Mouse (Mus musculus): Measurements from ENCODE around the gene Jade2. TPM values are rescaled to one million over a fixed set of nuclear protein-coding genes. Genes with fewer than 3 reads are reported as not detected.

Gene Jade2
- polyA plus RNA-seq, 1 experiment, result 24.2 TPM

DNA sequence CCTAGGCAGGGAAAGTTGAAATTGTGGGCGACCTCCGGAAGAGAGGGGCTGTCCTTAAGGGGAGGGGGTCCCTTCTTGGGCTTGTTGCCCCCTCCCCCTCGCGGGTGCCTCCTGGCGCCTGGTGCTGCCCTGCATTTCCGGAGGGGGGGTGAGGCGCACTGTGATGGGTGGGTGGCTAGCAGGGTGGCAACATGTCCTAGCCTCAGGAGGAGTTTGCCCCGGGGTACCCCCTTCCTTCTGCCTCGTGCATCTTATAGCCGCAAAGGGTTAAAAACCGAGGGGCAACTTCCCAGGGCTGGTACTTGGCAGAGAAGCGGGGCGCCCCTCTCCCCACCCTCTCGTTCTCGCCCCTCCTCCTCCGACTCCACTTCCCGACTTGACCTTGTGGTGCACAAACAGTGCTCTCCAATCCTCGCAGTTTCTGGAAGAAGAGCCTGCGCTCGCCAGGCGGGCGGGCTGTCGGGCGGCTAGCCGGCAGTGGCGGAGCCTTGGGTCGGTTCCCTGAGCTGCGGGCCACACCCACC, 1.1 kb upstream of the Jade2 start:
- Histone ChIP-seq H3K4me1 (ENCODE audit: control insufficient read depth, insufficient read depth, low read length) (no peaks in the 10 kb centered on the region; the same call in 1 of the 2 replicates), H3K4me3 (ENCODE audit: insufficient read depth, low read length) (peak overlapping the region; percentile 90), H3K27ac (ENCODE audit: insufficient read depth, low read length) (peak overlapping the region; percentile 90)
- TF ChIP-seq CTCF (IDR thresholded peaks at IDR 0.05; ENCODE audit: extremely low read depth, insufficient read depth, low read length) (no peak), POLR2A (IDR thresholded peaks at IDR 0.05; ENCODE audit: extremely low read depth, insufficient read depth, low read length) (peak; percentile 54)

DNA sequence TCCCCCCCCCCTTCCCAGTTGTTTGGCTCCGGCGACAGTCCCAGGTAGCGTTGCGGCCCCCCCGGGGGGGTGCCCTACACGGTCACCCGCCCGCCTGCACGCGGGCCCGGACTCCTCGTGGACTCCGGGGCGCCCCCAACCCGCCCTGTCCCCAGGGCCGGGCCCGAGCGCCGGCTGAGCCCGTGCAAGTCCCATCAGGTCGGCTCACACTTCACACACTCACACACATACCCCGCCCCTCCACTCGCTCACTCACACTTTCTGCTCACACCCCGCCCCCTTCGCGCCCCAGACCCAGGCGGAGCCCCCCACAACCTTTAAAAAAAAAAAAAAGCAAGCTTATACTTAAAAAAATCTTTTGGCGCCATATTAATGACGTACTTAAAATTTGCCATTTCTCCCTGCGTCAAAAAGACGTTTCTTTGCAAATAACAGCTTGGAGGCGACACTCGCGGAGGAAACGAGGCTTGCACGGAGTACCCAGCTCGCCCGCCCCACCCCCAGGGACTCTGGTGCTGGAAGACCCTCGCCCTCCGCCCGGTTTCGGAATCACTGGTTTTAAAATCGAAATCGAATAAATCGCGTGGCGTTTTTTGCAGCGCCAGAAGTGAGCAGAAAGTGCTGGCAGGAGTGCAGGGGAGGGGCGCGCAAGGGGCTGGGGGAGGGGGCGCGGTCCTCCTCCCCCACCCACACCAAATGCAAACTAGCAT, 520 bp upstream of the Jade2 start:
- peak overlapping the region; percentile 95 for H3K27ac ChIP-seq (ENCODE audit: insufficient read depth, low read length)
- no peaks in the 10 kb centered on the region; the same call in 1 of the 2 replicates for H3K4me1 ChIP-seq (ENCODE audit: control insufficient read depth, insufficient read depth, low read length)
- peak overlapping the region; percentile 90 for H3K4me3 ChIP-seq (ENCODE audit: insufficient read depth, low read length)
- TF ChIP-seq CTCF (IDR thresholded peaks at IDR 0.05; ENCODE audit: extremely low read depth, insufficient read depth, low read length) (no peak), POLR2A (IDR thresholded peaks at IDR 0.05; ENCODE audit: extremely low read depth, insufficient read depth, low read length) (no peak)

DNA sequence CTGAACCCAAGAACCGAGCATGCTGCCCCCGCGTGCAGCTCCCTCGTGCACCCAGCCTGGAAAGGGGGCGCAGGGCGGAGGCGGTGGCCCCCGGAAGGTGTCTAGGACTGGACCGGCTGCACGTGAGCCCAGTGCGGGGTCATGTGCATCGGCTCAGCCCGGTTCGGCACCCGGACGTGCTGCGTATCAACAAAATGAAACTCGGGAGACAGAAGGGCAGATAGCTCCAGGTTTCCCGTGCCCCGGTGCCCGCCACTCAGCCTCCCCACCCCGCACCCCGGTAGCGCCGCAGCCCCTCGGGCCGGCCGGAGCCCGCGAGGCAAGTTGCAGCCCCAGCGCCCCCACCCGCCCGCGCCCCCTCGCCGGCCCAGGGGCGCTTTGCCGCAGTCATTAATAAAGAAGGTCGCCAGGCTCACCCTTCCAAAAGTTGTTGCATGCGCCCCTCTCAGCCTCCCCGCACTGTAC, 805 bp downstream of the Jade2 start:
- TF ChIP-seq CTCF (IDR thresholded peaks at IDR 0.05; ENCODE audit: extremely low read depth, insufficient read depth, low read length) (no peak), POLR2A (IDR thresholded peaks at IDR 0.05; ENCODE audit: extremely low read depth, insufficient read depth, low read length) (no peak)
- peak overlapping the region; percentile 90 for H3K4me3 ChIP-seq (ENCODE audit: insufficient read depth, low read length)
- peak overlapping the region; percentile 99 for H3K27ac ChIP-seq (ENCODE audit: insufficient read depth, low read length)

DNA sequence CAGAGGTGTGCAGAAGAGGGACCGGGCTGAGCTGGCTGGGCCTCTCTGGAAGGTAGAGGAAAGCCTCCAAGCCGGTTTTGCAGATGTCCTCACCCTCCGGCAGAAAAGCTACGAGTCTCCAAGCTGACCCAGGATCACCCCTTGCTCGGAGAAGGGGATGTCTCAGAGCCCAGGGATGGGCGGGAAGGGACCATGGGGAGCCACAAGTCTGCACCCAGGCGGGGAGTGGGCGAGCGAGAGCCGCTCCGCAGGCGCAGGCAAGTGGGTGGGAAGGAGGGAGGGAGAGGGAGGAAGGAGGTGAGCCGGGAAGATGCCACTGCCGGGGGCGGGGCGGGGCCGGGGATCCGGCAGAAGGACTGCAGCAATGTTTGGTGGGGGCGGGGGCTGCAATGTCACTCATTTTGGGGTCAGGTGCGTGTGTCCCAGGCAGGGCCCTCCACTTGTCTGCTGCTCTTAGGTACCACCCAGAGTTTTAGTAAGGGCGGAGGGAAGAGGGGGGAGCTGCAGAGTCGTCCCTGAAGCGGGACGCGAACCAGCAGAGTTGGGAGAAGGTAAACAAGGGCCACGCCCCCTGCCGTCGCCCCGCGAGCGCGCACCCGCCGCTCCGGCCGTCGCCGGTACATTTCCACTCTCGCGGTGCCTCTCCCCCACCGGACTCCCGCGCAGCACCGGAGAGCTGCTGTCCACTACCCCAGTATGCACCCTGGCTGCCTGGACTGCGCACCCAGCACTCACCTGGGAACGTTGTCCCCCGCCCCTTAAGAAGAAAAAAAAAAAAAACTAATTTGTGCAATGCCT, 1.4 kb downstream of the Jade2 start:
- TF ChIP-seq CTCF (IDR thresholded peaks at IDR 0.05; ENCODE audit: extremely low read depth, insufficient read depth, low read length) (no peak), POLR2A (IDR thresholded peaks at IDR 0.05; ENCODE audit: extremely low read depth, insufficient read depth, low read length) (0 out of 2 replicates have a peak, but pooled peaks have one; percentile 13)
- Histone ChIP-seq H3K4me1 (ENCODE audit: control insufficient read depth, insufficient read depth, low read length) (no peaks in the 10 kb centered on the region; the same call in 1 of the 2 replicates), H3K27ac (ENCODE audit: insufficient read depth, low read length) (peak overlapping the region; percentile 99), H3K4me3 (ENCODE audit: insufficient read depth, low read length) (peak overlapping the region; percentile 90)

More for the DNA sequence above, 805 bp downstream of the Jade2 start:
- no peaks in the 10 kb centered on the region; the same call in 1 of the 2 replicates for H3K4me1 ChIP-seq (ENCODE audit: control insufficient read depth, insufficient read depth, low read length)

DNA sequence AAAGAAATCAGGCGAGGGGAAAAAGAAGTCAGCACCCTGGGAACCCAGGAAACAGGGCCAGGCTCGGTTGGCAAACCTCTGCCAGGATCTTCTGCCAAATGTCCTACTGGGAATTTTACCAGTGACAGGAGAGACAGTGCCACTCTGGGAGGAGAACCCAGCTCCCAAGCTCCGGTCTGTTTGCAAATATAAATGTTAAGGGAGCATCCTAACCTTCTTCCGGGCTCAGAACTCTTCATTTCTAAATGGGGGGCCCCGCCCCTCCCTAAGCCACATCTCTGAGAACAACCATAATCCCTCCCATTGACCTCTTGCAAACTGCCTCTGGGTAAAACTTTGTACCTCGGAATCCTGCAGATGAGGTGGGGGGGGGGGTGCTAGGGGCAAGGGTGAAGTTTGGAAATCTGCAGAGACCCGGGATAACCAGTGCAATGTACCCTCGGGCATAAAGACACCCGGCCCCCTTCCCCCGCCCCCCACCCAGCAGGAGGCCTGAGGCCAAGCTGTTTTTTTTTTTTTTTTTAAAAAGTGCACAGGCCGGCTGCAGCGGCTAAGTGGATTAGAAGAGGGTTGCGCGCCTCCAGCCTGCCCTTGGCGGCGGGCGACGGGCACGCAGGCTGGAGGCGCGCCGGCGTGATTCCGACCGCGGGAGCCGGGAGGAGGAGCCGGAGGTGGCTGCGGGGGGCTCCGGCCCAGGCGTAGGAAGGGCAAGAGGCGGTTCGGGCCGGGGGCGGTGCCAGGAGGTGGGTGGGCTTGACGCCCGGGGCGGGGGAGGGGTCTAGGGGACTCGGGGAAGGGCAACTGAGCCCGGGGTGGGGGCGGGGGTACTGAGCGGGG, 2.3 kb downstream of the Jade2 start:
- no peak for TF ChIP-seq POLR2A (IDR thresholded peaks at IDR 0.05; ENCODE audit: extremely low read depth, insufficient read depth, low read length)
- TF ChIP-seq CTCF (IDR thresholded peaks at IDR 0.05; ENCODE audit: extremely low read depth, insufficient read depth, low read length), result 0 out of 2 replicates have a peak, but pooled peaks have one; percentile 6
- Histone ChIP-seq H3K4me3 (ENCODE audit: insufficient read depth, low read length) (peak overlapping the region; percentile 90), H3K27ac (ENCODE audit: insufficient read depth, low read length) (no peak overlapping the region), H3K4me1 (ENCODE audit: control insufficient read depth, insufficient read depth, low read length) (no peaks in the 10 kb centered on the region; the same call in 1 of the 2 replicates)

DNA sequence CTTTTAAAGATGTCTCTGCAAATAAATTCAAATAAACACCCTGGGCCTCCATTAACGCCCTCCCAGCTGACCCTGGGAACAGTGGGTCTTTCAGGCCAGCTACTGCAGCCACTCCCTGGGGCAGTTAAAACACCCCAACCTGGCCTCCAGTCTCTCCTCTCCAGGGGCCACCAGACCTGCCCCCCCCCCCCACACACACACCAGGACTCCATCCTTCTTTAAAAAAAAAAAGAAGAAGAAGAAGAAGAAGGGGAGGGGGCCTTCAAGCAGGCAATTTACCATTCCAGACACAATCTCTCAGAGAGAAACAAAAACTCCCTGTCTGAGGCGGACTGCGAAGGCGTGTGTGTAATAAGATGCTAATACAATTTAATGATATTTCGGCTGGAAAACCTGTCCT, 4.9 kb downstream of the Jade2 start:
- Histone ChIP-seq H3K4me1 (ENCODE audit: control insufficient read depth, insufficient read depth, low read length) (no peaks in the 10 kb centered on the region; the same call in 1 of the 2 replicates), H3K4me3 (ENCODE audit: insufficient read depth, low read length) (no peak overlapping the region), H3K27ac (ENCODE audit: insufficient read depth, low read length) (no peak overlapping the region)
- no peak for TF ChIP-seq POLR2A (IDR thresholded peaks at IDR 0.05; ENCODE audit: extremely low read depth, insufficient read depth, low read length)
- no peak for TF ChIP-seq CTCF (IDR thresholded peaks at IDR 0.05; ENCODE audit: extremely low read depth, insufficient read depth, low read length)

DNA sequence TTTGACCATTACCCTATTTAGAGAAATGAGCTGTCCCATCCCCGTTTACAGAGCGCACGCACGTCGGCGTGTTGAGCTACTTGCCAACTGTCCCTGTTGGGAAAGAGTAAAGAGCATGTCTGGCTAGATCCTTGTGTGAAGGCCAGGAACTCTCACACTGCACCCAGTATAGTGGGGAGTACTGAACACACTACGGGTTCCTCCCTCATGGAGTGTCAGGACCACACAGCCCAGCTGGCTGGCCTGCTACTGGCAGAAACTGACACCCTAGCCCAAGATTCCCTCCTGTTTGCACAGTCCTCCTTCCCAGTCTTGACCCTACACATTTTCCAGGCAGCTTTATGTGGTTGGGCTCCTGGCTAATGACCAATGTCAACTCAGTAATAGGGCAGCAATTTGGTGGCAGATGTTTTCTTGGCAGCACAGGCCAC, 5.3 kb downstream of the Jade2 start:
- TF ChIP-seq POLR2A (IDR thresholded peaks at IDR 0.05; ENCODE audit: extremely low read depth, insufficient read depth, low read length), result no peak
- no peak for TF ChIP-seq CTCF (IDR thresholded peaks at IDR 0.05; ENCODE audit: extremely low read depth, insufficient read depth, low read length)
- Histone ChIP-seq H3K27ac (ENCODE audit: insufficient read depth, low read length) (no peak overlapping the region), H3K4me1 (ENCODE audit: control insufficient read depth, insufficient read depth, low read length) (no peaks in the 10 kb centered on the region; the same call in 1 of the 2 replicates), H3K4me3 (ENCODE audit: insufficient read depth, low read length) (no peak overlapping the region)

DNA sequence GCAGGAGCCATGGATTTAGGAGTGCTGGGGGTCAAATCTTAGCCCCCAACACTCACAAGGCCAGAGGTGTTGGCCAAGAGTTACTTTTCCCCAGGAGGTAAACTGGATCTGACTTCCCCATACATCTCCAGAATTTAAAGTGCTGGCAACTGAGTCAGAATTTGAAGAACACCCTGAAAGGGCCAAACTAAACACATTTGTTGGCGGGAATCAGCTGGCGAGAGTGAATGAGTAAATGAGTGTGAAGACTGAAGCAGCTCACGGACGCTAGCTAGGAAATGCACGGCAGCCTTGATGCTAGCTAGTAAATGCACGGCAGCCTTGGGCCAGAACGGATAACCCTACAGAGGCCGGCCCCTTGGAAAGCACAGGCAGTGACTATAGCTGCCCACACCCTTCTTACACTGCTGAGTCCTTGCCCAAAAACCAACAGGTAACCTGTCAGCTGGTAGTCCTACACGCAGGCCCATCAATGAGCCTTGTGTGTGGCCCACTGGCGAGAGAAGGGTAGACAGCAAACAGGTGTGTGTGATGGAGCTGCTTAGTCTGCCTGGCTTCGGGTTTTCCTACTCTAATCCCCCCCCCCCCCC, 6.6 kb downstream of the Jade2 start:
- Histone ChIP-seq H3K27ac (ENCODE audit: insufficient read depth, low read length) (no peak overlapping the region), H3K4me3 (ENCODE audit: insufficient read depth, low read length) (no peak overlapping the region), H3K4me1 (ENCODE audit: control insufficient read depth, insufficient read depth, low read length) (no peaks in the 10 kb centered on the region; the same call in 1 of the 2 replicates)
- no peak for TF ChIP-seq POLR2A (IDR thresholded peaks at IDR 0.05; ENCODE audit: extremely low read depth, insufficient read depth, low read length)
- TF ChIP-seq CTCF (IDR thresholded peaks at IDR 0.05; ENCODE audit: extremely low read depth, insufficient read depth, low read length), result no peak
